Mouse (Mus musculus): ENCODE measurements at regions not wholly inside any gene's neighbourhood (a gene's known extent, or its start where the extent isn't known, plus 50 kb on each side); places are given as distances from the start of the nearest gene placed in this dataset.

DNA sequence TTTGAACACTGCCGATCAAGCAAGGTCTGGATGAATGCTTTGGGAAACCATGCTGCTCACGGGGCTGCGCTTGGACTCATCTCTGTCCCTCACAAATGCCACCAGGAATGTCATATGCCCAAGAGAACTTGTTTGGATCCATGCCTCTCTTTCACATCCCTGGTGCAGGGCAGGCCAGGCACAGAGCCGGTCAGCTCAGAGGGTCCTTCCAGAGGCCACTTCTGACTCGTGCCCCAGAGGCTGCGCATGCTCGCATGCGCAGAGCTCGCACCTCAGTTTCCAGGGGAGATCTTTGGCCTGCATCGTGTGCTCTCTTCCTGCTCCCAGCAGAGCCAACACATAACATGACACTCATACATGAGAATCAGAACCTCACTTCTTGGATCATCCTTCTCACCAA is 111.1 kb downstream of the Tfap2c start:
- Histone ChIP-seq H3K9ac (no peak overlapping the region), H3K4me2 (no peak overlapping the region), H3K4me1 (replicated peaks) (peaks cover 10% of the 10 kb centered on the region), H3K36me3 (no peaks in the 10 kb centered on the region), H3K9me3 (no peaks in the 10 kb centered on the region), H3K4me3 (no peak overlapping the region), H3K27ac (replicated peaks) (no peak overlapping the region), H3K27me3 (peaks cover 32% of the 10 kb centered on the region)
- WGBS = 71% methylated on average over 10 of the region's 10 CpGs
- ATAC-seq (ENCODE audit: low FRiP score, low read depth) = no peak

DNA sequence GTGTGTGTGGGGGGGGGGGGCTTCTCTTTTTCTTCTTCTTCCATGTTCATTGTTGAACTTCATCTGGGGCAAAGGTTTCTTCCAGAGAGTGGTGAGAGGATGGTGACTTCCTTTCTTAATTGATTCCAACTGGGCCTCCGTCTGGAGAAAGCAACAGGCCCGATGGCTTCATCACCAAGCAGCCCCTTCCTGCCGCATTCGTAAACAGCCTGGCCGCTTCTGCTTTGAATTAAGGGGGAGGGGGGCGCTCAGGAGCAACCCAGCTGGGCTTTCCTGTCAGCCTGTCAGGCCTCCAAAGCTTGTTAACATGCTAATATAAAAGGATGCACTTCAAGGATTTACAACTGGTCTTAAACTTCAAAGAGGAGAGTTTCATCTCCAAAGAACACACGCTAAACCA is 111.5 kb downstream of the Tfap2c start:
- Histone ChIP-seq H3K36me3 (no peaks in the 10 kb centered on the region), H3K9ac (no peak overlapping the region), H3K27me3 (peaks cover 32% of the 10 kb centered on the region), H3K4me2 (no peak overlapping the region), H3K4me3 (no peak overlapping the region), H3K9me3 (no peaks in the 10 kb centered on the region), H3K27ac (replicated peaks) (no peak overlapping the region), H3K4me1 (replicated peaks) (peaks cover 10% of the 10 kb centered on the region)
- WGBS = 4% methylated on average over 7 of the region's 7 CpGs
- ATAC-seq (ENCODE audit: low FRiP score, low read depth) = no peak

DNA sequence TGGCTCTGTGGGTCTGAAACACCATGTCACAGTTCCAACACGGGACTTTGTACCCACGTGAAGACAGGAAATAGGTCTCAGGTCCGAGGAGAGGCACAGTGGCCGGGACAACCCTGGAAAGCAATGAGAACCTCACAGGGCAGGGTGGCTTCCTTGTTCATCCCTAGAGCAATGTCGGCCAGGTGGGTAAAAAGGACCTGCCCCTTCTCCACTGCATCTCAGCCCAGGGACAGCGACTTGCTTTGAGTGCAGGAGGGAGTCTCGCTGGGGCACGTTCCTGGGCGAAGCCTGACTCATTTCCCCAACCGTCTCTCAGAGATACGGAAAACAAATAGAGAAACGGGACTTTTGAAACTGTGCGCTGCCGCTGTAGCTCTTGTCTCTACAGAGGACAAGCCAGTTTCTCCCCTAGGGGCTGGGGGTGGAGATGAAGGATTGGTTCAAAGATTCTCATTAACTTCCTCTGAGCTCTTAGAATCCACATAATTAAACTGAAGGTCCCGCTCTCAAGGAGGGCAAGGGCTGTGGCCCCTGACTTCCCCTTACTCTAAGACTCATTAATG is 112.1 kb downstream of the Tfap2c start:
- Histone ChIP-seq H3K9ac (no peak overlapping the region), H3K36me3 (no peaks in the 10 kb centered on the region), H3K9me3 (no peaks in the 10 kb centered on the region), H3K4me1 (replicated peaks) (peaks cover 10% of the 10 kb centered on the region), H3K4me2 (no peak overlapping the region), H3K4me3 (no peak overlapping the region), H3K27me3 (peaks cover 32% of the 10 kb centered on the region), H3K27ac (replicated peaks) (no peak overlapping the region)
- no peak for ATAC-seq (ENCODE audit: low FRiP score, low read depth)
- 14% methylated on average over 15 of the region's 15 CpGs for WGBS

DNA sequence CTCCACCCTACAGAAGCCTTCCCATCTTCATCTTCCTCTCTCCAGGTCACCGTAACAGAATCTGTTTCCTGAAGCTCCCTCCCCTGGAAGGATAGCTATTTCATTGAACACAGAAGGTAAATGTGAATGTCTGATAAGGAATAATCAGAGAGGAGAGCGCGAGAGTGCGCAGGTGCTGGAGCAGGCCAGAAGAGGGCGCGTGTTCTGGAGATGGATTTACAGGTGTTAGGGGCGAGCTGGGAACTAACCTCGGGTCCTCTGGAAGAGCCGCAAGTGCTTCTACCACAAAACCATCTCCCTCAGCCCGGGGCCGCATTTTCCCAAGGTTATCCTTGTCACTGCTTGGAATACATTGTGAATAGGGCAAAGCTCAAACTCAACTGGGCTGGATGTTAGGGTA is 112.8 kb downstream of the Tfap2c start:
- no peak overlapping the region for H3K4me3 ChIP-seq
- ATAC-seq (ENCODE audit: low FRiP score, low read depth) = no peak
- no peaks in the 10 kb centered on the region for H3K36me3 ChIP-seq
- H3K27ac ChIP-seq (replicated peaks) = no peak overlapping the region
- H3K4me2 ChIP-seq = no peak overlapping the region
- no peaks in the 10 kb centered on the region for H3K9me3 ChIP-seq
- no peak overlapping the region for H3K9ac ChIP-seq
- peaks cover 10% of the 10 kb centered on the region for H3K4me1 ChIP-seq (replicated peaks)
- 60% methylated on average over 11 of the region's 11 CpGs for WGBS
- peaks cover 32% of the 10 kb centered on the region for H3K27me3 ChIP-seq

DNA sequence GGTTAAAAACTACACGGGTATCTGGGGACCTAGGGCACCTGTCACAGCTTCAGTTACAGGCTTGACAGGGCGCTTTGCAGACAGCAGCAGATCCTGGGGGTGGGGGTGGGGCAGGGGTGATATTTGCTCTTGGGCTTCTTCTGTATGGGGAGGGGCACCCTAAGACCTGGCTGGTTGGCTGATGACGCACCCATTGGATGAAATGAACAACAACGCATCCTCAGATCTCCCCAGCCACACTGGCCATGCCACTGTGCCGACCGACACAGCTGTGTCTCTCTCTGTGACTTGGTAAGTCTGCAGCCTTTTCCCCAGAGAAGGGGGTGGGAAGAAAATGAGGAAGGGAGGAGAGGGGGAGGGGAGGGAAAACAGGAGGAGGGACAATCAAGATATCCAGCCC is 114.3 kb downstream of the Tfap2c start:
- H3K27me3 ChIP-seq = peaks cover 32% of the 10 kb centered on the region
- no peak for ATAC-seq (ENCODE audit: low FRiP score, low read depth)
- H3K36me3 ChIP-seq = no peaks in the 10 kb centered on the region
- no peak overlapping the region for H3K27ac ChIP-seq (replicated peaks)
- WGBS = 6% methylated on average over 6 of the region's 6 CpGs
- H3K9ac ChIP-seq = no peak overlapping the region
- H3K4me3 ChIP-seq = no peak overlapping the region
- H3K4me2 ChIP-seq = no peak overlapping the region
- H3K9me3 ChIP-seq = no peaks in the 10 kb centered on the region
- H3K4me1 ChIP-seq (replicated peaks) = peaks cover 10% of the 10 kb centered on the region

DNA sequence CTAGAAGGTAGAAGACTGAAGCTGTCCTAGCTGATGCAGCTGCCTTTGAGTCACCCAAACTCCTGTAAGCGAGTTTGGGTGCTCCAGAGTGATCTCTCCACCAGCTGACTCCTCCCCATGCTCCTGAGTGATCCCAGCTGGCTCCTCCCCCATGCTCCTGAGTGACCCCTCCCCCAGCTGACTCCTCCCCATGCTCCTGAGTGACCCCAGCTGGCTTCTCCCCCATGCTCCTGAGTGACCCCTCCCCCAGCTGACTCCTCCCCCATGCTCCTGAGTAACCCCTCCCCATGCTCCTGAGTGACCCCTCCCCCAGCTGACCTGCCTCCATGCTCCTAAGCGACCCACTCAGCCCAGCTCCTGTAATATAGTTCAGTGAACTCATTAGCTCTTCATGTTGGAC is 123.7 kb downstream of the Tfap2c start:
- no peak overlapping the region for H3K9ac ChIP-seq
- H3K4me3 ChIP-seq = no peak overlapping the region
- H3K4me2 ChIP-seq = no peak overlapping the region
- no peaks in the 10 kb centered on the region for H3K4me1 ChIP-seq (replicated peaks)
- peaks cover 3% of the 10 kb centered on the region; the same call in 1 of the 2 replicates for H3K27me3 ChIP-seq
- no peak overlapping the region for H3K27ac ChIP-seq (replicated peaks)
- WGBS = 19% methylated on average over 2 of the region's 2 CpGs
- ATAC-seq (ENCODE audit: low FRiP score, low read depth) = no peak
- no peaks in the 10 kb centered on the region for H3K9me3 ChIP-seq
- no peaks in the 10 kb centered on the region for H3K36me3 ChIP-seq

DNA sequence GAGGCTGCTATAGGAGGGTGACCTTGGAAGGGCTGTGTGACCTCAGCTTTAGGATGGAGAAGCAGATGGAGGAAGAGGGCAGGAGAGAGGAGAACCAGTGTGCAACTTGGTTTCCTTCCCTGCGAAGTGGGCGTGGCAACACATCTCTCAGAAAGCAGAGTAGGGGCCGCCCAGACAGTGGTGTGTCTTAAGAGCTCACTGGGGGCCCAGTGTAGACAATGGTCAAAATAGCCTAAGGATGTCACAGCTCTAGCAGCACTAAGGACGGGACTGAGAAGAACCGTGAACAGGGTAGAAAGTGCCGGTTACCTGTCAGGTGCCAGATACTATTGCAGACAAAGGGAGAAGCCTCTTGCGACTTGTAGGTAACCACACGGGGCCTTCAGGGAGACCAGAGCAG is 125.2 kb downstream of the Tfap2c start:
- Histone ChIP-seq H3K27ac (replicated peaks) (no peak overlapping the region), H3K9ac (no peak overlapping the region), H3K4me3 (no peak overlapping the region), H3K36me3 (no peaks in the 10 kb centered on the region), H3K4me1 (replicated peaks) (no peaks in the 10 kb centered on the region), H3K9me3 (no peaks in the 10 kb centered on the region), H3K27me3 (peaks cover 3% of the 10 kb centered on the region; the same call in 1 of the 2 replicates), H3K4me2 (no peak overlapping the region)
- no peak for ATAC-seq (ENCODE audit: low FRiP score, low read depth)
- 86% methylated on average over 8 of the region's 8 CpGs for WGBS

DNA sequence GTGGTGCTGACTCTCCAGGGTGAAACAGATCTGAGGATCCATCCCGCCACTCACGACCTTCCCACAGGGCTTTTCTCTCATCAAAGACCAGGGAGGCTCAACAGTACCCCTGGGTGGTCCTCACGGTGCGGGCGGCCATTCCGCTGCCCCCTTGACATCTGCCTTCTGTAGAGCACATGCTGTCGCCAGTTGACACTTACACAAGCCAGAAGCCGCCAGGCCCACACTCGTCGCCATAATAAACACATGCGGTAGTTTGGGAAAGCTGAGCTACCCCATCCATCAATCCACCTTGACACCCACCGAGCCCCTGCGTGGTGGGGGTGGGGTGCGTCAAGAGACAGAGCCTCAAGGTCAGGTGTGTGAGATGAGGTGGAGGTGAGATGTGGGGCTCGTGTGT is 125.7 kb downstream of the Tfap2c start:
- Histone ChIP-seq H3K4me1 (replicated peaks) (no peaks in the 10 kb centered on the region), H3K27ac (replicated peaks) (no peak overlapping the region), H3K36me3 (no peaks in the 10 kb centered on the region), H3K9ac (no peak overlapping the region), H3K4me2 (no peak overlapping the region), H3K4me3 (no peak overlapping the region), H3K27me3 (peaks cover 3% of the 10 kb centered on the region; the same call in 1 of the 2 replicates), H3K9me3 (no peaks in the 10 kb centered on the region)
- WGBS = 67% methylated on average over 15 of the region's 15 CpGs
- no peak for ATAC-seq (ENCODE audit: low FRiP score, low read depth)

DNA sequence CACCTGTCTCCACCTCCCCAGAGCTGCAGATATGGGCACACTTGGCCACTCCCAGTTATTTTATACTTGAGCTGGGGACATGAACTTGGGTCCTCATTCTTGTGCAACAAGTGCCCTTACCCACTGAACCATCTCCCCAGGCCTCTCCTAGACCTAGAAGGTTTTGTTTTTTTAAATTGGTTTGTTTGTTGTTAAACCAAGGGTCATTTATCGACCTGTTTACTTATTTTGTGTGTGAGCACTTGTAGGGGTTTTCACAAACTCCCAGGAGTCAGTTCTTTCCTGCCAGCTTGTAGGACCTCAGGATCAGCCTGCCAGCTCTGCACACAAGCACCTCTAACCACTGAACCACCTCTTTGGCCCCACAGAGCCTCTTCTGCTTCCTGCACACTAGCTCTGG is 140.8 kb downstream of the Tfap2c start:
- no peak overlapping the region for H3K4me3 ChIP-seq
- H3K9me3 ChIP-seq = no peaks in the 10 kb centered on the region
- H3K36me3 ChIP-seq = no peaks in the 10 kb centered on the region
- no peak overlapping the region for H3K27ac ChIP-seq (replicated peaks)
- H3K4me1 ChIP-seq (replicated peaks) = peaks cover 6% of the 10 kb centered on the region; the same call in 1 of the 2 replicates
- H3K9ac ChIP-seq = no peak overlapping the region
- H3K27me3 ChIP-seq = no peaks in the 10 kb centered on the region
- WGBS = 85% methylated on average over 1 of the region's 1 CpGs
- no peak overlapping the region for H3K4me2 ChIP-seq
- ATAC-seq (ENCODE audit: low FRiP score, low read depth) = no peak

DNA sequence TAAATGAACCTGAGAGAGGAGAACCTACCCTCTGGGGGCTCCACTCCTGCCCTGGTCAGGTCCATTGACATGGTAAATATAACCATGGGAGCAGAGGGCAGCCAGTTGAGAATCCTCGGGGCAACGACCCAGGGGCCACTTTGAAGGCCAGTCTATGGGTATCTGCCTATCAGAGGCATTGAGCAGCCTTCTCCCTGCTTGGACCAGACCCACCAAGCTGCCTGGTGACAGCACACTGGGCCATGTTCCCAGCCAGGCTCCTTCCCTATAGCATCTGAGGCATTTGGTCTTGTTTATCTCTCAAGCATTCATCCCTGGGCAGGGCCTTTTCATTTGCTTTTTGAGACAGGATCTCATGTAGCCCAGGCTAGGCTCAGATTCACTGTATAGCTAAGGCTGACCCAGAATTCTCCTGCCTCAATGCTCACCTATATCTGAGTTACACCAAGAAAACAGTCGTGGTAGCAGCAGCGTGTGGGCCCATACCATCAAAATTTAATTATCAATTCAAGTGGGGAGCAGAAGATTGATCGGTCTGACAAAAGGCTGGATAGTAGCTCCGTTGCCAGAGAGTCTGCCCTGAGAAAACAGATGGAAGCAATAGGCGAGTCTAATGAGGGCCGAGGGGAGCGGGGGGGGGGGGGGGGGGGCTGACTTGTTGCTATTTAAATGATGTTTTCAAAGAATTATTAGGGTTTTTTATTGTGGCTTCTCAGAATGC is 141.7 kb downstream of the Tfap2c start:
- no peaks in the 10 kb centered on the region for H3K27me3 ChIP-seq
- no peak overlapping the region for H3K4me2 ChIP-seq
- no peak overlapping the region for H3K9ac ChIP-seq
- H3K4me1 ChIP-seq (replicated peaks) = peaks cover 6% of the 10 kb centered on the region; the same call in 1 of the 2 replicates
- H3K27ac ChIP-seq (replicated peaks) = no peak overlapping the region
- no peaks in the 10 kb centered on the region for H3K36me3 ChIP-seq
- ATAC-seq (ENCODE audit: low FRiP score, low read depth) = peak; percentile 63; the same call in 1 of the 2 replicates
- H3K4me3 ChIP-seq = no peak overlapping the region
- no peaks in the 10 kb centered on the region for H3K9me3 ChIP-seq
- 27% methylated on average over 8 of the region's 9 CpGs for WGBS

DNA sequence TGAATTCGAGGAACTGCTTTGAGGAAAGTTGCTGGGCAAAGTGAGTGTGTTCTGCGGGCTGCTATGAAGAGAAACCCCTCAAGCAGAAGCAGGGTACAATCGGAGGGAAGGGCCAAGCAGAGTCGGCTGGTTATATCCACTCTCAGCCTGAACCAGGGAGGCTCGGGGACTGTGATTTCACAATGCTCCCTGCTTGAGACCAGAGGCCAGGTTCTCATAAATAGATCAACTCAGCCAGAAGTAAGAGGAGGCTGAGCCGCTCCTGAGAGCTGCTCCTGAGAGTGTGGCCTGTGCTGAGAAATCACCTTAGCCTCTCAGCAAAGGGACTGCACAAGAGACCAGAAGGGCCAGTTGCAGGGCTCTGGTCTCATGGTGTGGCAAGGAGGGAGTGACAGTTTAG is 149.6 kb downstream of the Tfap2c start:
- no peaks in the 10 kb centered on the region for H3K36me3 ChIP-seq
- WGBS = 43% methylated on average over 6 of the region's 6 CpGs
- H3K4me2 ChIP-seq = no peak overlapping the region
- no peak overlapping the region for H3K4me3 ChIP-seq
- ATAC-seq (ENCODE audit: low FRiP score, low read depth) = no peak
- H3K27me3 ChIP-seq = peaks cover 4% of the 10 kb centered on the region; the same call in 1 of the 2 replicates
- H3K9ac ChIP-seq = no peak overlapping the region
- no peaks in the 10 kb centered on the region for H3K4me1 ChIP-seq (replicated peaks)
- no peaks in the 10 kb centered on the region for H3K9me3 ChIP-seq
- H3K27ac ChIP-seq (replicated peaks) = no peak overlapping the region

DNA sequence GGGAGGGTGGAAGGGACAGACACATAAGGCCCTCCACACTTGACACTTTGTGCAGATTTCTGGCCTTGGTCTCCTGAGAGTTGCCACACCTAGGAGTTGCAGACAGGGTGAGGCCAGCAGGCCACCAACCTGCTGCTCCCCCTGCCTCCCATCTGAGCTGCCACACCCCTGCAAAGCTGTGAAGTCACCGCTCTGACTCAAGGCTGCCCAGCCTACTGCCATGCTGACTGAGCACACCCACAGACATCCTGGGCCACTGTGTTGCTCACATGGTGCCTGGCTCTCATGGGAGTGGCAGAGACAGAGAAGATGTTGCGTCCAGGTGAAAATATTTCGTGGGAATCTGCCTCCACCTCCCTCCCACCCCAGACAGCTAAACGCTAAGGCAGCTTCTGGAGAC is 150.3 kb downstream of the Tfap2c start:
- no peak for ATAC-seq (ENCODE audit: low FRiP score, low read depth)
- peaks cover 4% of the 10 kb centered on the region; the same call in 1 of the 2 replicates for H3K27me3 ChIP-seq

More for the DNA sequence above, 150.3 kb downstream of the Tfap2c start:
- H3K4me2 ChIP-seq = no peak overlapping the region
- H3K4me1 ChIP-seq (replicated peaks) = no peaks in the 10 kb centered on the region
- 89% methylated on average over 4 of the region's 4 CpGs for WGBS
- H3K36me3 ChIP-seq = no peaks in the 10 kb centered on the region
- H3K9ac ChIP-seq = no peak overlapping the region
- no peaks in the 10 kb centered on the region for H3K9me3 ChIP-seq
- H3K4me3 ChIP-seq = no peak overlapping the region
- H3K27ac ChIP-seq (replicated peaks) = no peak overlapping the region
